Mouse (Mus musculus): ENCODE measurements around the gene Pex14.

- TF ChIP-seq EP300 (optimal IDR thresholded peaks at IDR 0.05), result no peak
- no peak for TF ChIP-seq CTCF (IDR thresholded peaks at IDR 0.05; ENCODE audit: low read depth)
Measured at GRCm38 (mm10) chr4:149045885-149046284, 53.8 kb downstream of the Pex14 start.

All from stomach, postnatal 0 days (tissue).